Mouse (Mus musculus) retina, embryonic 14.5 days (tissue): Measurements from ENCODE around the gene Tcam1.
A peak's percentile ranks its signal among the peaks of the same experiment; 100 is the strongest.

Experiments
- DNase-seq: peaks from one replicate; pipeline ENCODE4 v3.0.0-alpha.2; 2015; ENCODE audit warnings: low spot score

Tcam1 gene

GRCm38 (mm10) chr11:106318406-106319366 is 42.2 kb downstream of the Tcam1 start:
- DNase-seq, result no peak

- DNase-seq, result no peak
Measured at GRCm38 (mm10) chr11:106324858-106325257, 48.4 kb downstream of the Tcam1 start.

GRCm38 (mm10) chr11:106325566-106326206 is 49.2 kb downstream of the Tcam1 start:
- DNase-seq, result peak; percentile 76

- no peak for DNase-seq
Measured at GRCm38 (mm10) chr11:106326475-106326874, 50.0 kb downstream of the Tcam1 start.

GRCm38 (mm10) chr11:106328521-106328920 is 52.0 kb downstream of the Tcam1 start:
- DNase-seq, result no peak

GRCm38 (mm10) chr11:106329128-106329527 is 52.7 kb downstream of the Tcam1 start:
- DNase-seq, result no peak

- DNase-seq, result peak; percentile 53
Measured at GRCm38 (mm10) chr11:106329682-106330081, 53.2 kb downstream of the Tcam1 start.

- no peak for DNase-seq
Measured at GRCm38 (mm10) chr11:106332458-106332857, 56.0 kb downstream of the Tcam1 start.

GRCm38 (mm10) chr11:106334066-106334465 is 57.6 kb downstream of the Tcam1 start:
- no peak for DNase-seq

GRCm38 (mm10) chr11:106338029-106338428 is 61.6 kb downstream of the Tcam1 start:
- no peak for DNase-seq
